Mouse (Mus musculus) myocyte (in vitro differentiated cells): ENCODE data around the gene 6330409D20Rik.

Source experiments
- CEBPB ChIP-seq: IDR thresholded peaks from 2 replicates; pipeline ENCODE4 v1.6.1; 2011; ENCODE audit warnings: mild to moderate bottlenecking, moderate library complexity; ENCODE audit not compliant: poor library complexity, insufficient read depth, severe bottlenecking
- MYOG ChIP-seq, 3 experiments: IDR thresholded peaks; one replicate each; pipeline ENCODE4 v1.6.1; 2011; ENCODE audit warnings: control low read depth in 2 of 3, low read depth in 2 of 3, mild to moderate bottlenecking in 2 of 3; ENCODE audit not compliant: insufficient read length in 2 of 3, control insufficient read depth in 1 of 3, insufficient read depth in 1 of 3
- POLR2A ChIP-seq: IDR thresholded peaks from one replicate; pipeline ENCODE4 v1.6.1; 2011; ENCODE audit warnings: low read depth, mild to moderate bottlenecking, control low read depth, moderate library complexity; ENCODE audit not compliant: insufficient read length
- TCF12 ChIP-seq: IDR thresholded peaks from one replicate; pipeline ENCODE4 v1.6.1; 2011; ENCODE audit warnings: mild to moderate bottlenecking, control low read depth; ENCODE audit not compliant: poor library complexity, insufficient read depth, severe bottlenecking
- USF1 ChIP-seq: IDR thresholded peaks from one replicate; pipeline ENCODE4 v1.6.1; 2011; ENCODE audit warnings: low read depth, mild to moderate bottlenecking, control low read depth, moderate library complexity

DNA sequence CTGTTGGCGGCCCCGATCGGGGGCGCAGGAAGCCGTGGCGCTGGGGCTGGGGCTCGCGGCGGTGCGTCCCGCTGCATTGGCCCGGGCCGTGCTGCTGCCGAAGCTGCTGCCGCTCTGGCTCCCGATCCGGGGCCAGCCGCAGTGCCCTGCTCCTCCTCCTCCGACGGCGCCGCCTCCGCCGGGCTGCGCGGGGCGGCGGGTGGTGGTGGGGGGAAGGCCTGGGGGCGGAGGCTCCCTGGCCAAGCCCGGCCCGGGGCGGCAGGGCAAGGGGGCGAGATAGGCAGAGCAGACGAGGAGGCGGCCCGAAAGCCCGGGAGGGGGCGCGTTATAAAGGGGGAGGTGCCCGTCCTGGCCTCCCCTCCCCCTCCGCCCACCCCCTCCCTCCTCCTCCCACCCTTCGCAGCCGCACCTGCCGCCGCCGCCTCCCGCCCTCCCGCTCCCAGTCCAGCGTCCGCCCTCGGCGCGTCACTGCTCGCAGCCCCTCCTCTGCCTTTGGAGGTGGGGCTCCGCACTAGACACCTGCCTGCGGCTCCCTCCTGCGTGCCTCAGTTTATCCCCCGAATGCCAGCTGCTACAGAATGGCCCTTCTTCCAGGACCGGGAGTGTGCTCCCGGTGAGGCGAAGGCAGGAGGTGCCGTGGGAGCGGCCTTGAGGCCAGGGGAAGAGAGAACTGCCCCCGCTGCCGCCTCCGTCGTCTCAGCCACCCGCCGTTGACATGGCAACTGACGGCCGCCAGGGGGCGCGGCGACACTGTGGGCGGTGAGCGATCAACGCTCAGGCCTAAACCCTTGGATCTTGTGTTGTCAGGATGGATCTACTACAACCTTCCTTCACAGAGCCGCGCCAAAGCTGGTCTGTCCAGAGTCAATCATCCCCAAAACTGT lies 27.6 kb downstream of the 6330409D20Rik start, which contains the start of gene Cdk9:
- TF ChIP-seq POLR2A (peak; percentile 71), USF1 (no peak), TCF12 (no peak), MYOG (IDR thresholded peaks at IDR 0.05; ENCODE audit: control insufficient read depth in 1 of 3, insufficient read depth in 1 of 3, insufficient read length in 2 of 3, low read depth in 2 of 3) (peak in 2 of 3 experiments; percentile 61 to 69), CEBPB (no peak)
